Mouse (Mus musculus) regulatory T cell (primary cell): Measurements from ENCODE around the gene Ndufa13.

ENCODE experiments used
- in situ Hi-C: fragments of 300-600 bp; cut with MboI, MseI; formaldehyde crosslinking; loops from one replicate; pipeline ENCODE4 v1.15.1; 2025; ENCODE audit warnings: high pct_unique_total_duplicates

The Ndufa13 gene

GRCm38 (mm10) chr8:69881261-69881865, 21.0 kb downstream of the Ndufa13 start:
- in situ Hi-C loops: no loop called here

GRCm38 (mm10) chr8:69880841-69881240, 21.5 kb downstream of the Ndufa13 start:
- in situ Hi-C loops: no loop called here

GRCm38 (mm10) chr8:69879678-69880077, 22.7 kb downstream of the Ndufa13 start:
- in situ Hi-C loops: no loop called here

- in situ Hi-C loops: no loop called here
Measured at GRCm38 (mm10) chr8:69877992-69878391, 24.4 kb downstream of the Ndufa13 start.

- in situ Hi-C loops: no loop called here
Measured at GRCm38 (mm10) chr8:69877396-69877795, 25.0 kb downstream of the Ndufa13 start.

- in situ Hi-C loops: no loop called here
Measured at GRCm38 (mm10) chr8:69876967-69877366, 25.4 kb downstream of the Ndufa13 start.

GRCm38 (mm10) chr8:69876097-69876496, 26.3 kb downstream of the Ndufa13 start:
- in situ Hi-C loops: no loop called here

- in situ Hi-C loops: no loop called here
Measured at GRCm38 (mm10) chr8:69874654-69875053, 27.7 kb downstream of the Ndufa13 start.

GRCm38 (mm10) chr8:69874155-69874554, 28.2 kb downstream of the Ndufa13 start:
- in situ Hi-C loops: no loop called here

GRCm38 (mm10) chr8:69870907-69871306, 31.5 kb downstream of the Ndufa13 start:
- in situ Hi-C loops: no loop called here

GRCm38 (mm10) chr8:69870003-69870765, 32.2 kb downstream of the Ndufa13 start:
- in situ Hi-C loops: no loop called here

GRCm38 (mm10) chr8:69867696-69868326, 34.5 kb downstream of the Ndufa13 start:
- in situ Hi-C loops: no loop called here

GRCm38 (mm10) chr8:69864180-69864579, 38.2 kb downstream of the Ndufa13 start:
- in situ Hi-C loops: no loop called here

GRCm38 (mm10) chr8:69863387-69864020, 38.9 kb downstream of the Ndufa13 start:
- in situ Hi-C loops: no loop called here

GRCm38 (mm10) chr8:69861251-69861650, 41.1 kb downstream of the Ndufa13 start:
- in situ Hi-C loops: no loop called here

- in situ Hi-C loops: no loop called here
Measured at GRCm38 (mm10) chr8:69860807-69861206, 41.6 kb downstream of the Ndufa13 start.

- in situ Hi-C loops: no loop called here
Measured at GRCm38 (mm10) chr8:69853869-69854268, 48.5 kb downstream of the Ndufa13 start.

GRCm38 (mm10) chr8:69850926-69851506, 51.3 kb downstream of the Ndufa13 start:
- in situ Hi-C loops: no loop called here

- in situ Hi-C loops: no loop called here
Measured at GRCm38 (mm10) chr8:69849899-69850298, 52.5 kb downstream of the Ndufa13 start.

GRCm38 (mm10) chr8:69848951-69849350, 53.4 kb downstream of the Ndufa13 start:
- in situ Hi-C loops: no loop called here

- in situ Hi-C loops: no loop called here
Measured at GRCm38 (mm10) chr8:69847167-69848065, 54.9 kb downstream of the Ndufa13 start.
